Mouse (Mus musculus): Measurements from ENCODE around the gene Nsd1. TPM values are rescaled to one million over a fixed set of nuclear protein-coding genes. Genes with fewer than 3 reads are reported as not detected.
"Not testable (repeated sequence)": the region's sequence is repeated elsewhere in the genome, so short reads cannot be mapped to it uniquely, and the experiment has no call there.

Nsd1 gene
- total RNA-seq (2021), result 10 to 100 TPM; 57.8 to 62.0 TPM

DNA sequence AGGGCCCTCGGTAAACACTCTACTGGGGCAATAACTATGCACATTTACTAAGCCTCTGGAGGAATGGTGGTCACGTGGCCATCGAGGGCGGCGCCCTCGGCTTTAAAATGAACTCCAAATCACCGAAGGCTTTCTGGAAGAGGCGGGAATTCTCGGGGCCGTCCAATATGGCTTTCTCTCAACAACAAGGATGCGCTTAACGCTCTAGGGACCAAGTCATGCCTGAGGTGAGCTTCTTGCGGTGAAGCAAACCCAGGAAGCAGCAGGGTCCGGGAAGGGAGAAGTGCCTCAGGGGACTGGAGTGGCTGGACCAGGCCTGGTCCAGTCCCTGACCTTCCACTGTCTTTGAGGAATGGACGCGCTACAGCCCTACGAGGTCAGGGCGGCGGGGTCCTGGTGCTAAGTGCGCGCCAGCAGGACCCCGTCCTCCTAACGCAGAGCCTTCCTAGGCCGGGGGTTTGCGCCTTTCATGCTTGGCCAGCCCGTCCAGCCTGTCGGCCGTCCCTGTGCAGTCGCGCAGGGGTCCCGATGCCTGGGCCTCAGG lies at the start of gene Nsd1:
Nsd1 (plus strand) TSS at position 134 of the 544 bp plus-strand sequence.
- peak in 1 of 2 experiments; percentile 20 for DNase-seq
- intact Hi-C loops (cut with DNase I), result loop anchor here (2.0 kb wide), 1 partner anchor 19 kb away; no protein-coding TSS in a partner anchor

DNA sequence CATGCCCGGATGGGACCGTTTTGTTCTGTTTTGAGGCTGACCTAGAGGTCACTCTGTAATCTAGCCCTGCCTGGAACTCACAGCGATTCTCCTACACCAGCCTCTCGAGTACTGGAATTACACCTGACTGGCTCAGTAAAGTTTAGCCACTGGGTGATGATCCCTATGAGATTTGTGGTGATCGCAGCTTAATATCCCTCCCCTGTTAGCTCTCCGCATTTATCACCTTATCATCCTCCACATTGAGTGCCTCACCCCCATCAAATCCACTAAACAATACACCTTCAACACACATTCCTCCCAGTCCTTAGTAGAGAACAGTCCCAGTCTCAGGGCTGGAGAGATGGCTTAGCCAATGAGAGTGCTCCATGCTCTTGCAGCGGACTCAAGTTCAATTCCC lies 47.2 kb upstream of the Nsd1 start:
- DNase-seq, result no peak
- intact Hi-C loops (cut with DNase I), result no loop called here

DNA sequence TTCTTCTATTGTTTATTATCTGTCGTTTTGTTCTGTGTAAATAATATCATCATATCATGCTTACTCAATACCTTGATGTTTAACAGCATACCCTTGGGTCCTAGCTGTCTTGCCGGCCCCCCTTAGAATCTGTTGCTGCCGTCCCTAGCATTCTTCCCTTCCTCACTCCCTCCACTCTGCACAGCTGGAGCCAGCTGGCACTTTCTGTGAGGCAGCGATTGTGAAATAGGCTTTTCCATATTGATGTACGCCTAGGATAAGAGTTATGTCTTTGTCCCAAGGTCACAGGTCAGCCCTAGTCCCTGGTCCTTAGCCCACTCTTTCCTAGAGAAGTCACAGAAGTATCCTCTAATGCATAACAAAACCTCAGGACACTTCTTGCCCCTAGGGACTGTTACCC lies 46.0 kb upstream of the Nsd1 start:
- peak in 1 of 2 experiments; percentile 15 for DNase-seq
- intact Hi-C loops (cut with DNase I), result no loop called here

GRCm38 (mm10) chr13:55165831-55166339 lies 43.7 kb upstream of the Nsd1 start:
- intact Hi-C loops (cut with DNase I), result no loop called here
- no peak for DNase-seq

DNA sequence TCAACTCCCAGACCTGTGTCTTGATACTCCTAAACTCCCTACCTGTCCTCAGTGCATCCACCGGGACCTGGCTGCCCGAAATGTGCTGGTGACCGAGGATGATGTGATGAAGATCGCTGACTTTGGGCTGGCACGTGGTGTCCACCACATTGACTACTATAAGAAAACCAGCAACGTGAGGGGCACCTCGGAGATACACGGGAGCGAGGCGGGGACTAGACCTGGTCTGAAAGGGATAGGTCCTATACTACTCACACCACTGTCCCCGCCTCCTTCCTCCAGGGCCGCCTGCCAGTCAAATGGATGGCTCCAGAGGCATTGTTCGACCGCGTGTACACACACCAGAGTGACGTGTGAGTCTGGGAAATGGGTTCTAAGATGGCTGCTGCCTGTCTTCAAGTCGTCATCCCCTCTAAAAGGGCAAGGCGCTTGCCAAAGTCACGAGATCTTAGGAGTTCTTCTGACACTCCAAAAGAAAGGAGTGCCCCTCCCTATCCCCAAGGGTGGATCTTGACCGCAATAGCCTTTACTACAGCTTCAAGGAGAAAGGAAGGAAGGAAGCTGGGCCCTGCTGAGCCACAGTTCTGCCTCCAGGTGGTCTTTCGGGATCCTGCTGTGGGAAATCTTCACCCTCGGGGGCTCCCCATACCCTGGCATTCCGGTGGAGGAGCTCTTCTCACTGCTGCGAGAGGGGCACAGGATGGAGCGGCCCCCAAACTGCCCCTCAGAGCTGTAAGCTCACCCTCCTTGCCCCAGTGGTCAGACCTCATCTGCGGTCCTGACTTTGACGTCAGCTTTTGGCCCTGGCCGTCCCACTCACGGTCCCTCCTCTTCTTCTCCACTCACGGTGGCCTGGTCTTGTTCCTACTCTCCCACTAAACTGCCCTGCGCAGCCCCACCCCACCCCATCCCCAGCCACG lies 42.5 kb upstream of the Nsd1 start:
- intact Hi-C loops (cut with DNase I), result no loop called here
- no peak for DNase-seq

GRCm38 (mm10) chr13:55167798-55168197 lies 41.8 kb upstream of the Nsd1 start:
- no peak for DNase-seq
- intact Hi-C loops (cut with DNase I), result no loop called here

DNA sequence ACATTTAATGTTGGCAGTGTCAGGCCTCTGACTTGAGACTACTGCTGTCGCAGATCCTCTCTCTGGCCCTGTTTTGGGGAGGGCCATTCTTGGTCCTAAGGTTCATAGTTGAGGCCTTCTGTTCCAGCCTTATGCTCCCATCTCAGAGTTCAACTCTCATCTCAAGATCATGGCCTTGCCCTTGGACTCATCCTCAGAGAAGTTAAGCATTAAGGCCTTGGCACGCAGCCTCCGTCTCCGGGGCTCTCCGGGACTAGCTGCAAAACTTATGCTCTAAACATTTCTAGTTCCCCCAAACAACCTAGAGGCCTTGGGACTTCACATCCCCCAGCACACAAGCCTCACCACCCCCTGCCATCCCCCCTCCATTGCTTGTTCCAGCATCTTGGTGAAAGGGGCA lies 41.3 kb upstream of the Nsd1 start:
- intact Hi-C loops (cut with DNase I), result no loop called here
- DNase-seq, result no peak

GRCm38 (mm10) chr13:55168958-55169369 lies 40.6 kb upstream of the Nsd1 start:
- intact Hi-C loops (cut with DNase I), result no loop called here

DNA sequence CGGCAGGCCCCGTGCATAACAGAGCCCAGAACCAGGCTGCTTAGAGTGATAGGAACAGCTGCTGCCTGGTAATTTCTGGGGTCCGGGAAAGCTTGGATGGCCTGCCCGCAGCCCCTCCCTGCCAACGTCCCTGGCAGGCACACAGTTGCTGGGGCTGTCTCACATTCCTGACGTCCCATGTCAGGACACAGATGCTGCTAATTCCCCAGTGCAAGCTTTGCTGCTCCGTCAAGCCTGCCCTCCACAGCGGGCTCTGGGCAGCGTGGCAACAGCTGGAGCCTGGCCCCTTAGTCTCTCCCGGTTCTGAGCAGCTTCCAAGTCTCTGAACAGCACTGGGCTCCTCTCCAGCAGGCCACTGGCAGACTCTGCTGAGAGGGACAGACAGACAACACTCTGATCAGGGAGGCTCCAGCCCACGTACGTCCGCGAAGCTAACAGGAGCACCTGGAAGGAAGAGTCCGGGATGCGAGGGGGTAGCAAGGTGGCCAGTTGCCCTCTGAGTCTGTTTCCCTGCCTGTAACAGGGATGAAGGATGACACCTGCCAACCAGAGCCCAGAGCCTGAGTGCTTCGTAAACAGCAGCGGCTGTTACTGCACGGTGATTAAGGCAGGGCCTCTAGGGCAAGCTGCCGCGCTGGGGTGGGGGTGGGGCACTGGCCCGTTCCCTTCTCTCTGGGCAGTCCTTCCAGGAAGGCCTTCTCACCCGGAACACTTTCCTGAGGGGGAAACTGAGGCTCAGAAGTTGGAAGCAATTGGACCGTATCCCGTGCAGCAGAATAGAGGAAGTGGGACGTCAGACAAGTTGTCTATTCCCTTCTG lies 37.9 kb upstream of the Nsd1 start:
- DNase-seq, result peak; percentile 65 to 73
- intact Hi-C loops (cut with DNase I), result no loop called here

More at GRCm38 (mm10) chr13:55168958-55169369, 40.6 kb upstream of the Nsd1 start:
- peak; percentile 57 to 62 for DNase-seq

DNA sequence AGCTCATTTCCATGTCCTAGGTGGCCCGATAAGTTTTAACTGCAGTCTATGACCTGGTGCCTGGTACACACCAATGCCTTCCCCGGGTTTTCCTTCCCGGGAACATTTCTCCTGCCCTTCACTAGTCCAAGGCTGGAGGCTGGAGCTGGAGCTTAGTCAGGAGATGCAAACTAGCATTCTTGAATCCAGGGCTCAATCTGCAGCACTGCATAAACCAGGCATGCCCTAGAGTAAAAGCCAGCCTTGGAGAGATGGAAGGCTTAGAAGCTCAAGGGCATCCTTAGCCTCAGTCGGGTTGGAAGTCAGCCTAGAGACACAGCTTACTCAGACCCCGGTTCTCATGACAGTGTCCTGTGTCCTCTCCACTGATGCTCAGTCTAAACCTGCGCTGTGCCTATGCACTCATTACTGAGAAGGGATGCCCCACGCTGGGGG lies 37.2 kb upstream of the Nsd1 start:
- intact Hi-C loops (cut with DNase I), result no loop called here

DNA sequence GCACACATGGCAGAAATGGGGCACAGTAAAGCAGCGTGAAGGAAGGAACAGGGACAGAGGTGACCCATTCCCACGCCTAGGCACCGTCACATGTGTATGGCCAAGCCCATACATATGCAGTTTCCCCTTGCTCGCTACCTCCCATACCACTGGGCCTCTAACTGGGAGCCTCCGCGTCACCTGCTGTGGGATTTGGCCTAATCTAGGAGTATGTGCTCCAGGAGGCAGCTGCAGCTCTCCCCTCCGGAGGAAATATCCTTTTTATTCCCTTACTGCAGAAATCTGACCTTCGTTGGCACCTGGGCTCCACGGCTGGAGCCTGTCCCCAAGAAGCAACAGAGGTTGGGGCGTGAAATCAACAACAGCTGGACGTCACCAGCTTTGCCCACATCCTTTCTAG lies 35.2 kb upstream of the Nsd1 start:
- intact Hi-C loops (cut with DNase I), result no loop called here
- DNase-seq, result no peak

More for the DNA sequence above, 37.2 kb upstream of the Nsd1 start:
- no peak for DNase-seq

DNA sequence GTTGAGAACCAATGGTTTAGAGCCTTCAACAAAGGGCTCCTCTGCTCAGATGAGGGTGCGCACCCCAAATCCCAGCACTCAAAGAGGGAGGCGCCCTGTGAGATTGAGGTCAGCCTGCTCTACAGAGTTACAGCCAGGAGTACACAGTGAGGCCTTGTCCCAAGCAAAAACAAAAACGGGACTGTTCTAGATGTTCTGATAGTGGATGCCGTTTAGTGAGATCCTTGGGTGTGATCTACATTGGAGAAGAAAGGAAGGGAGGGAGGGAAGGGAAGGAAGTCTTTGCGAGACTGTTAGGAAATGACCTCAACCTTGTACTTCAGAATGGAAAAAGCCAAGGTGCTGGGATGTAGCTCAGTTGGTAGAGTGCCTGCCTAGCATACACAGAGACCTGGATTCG lies 33.3 kb upstream of the Nsd1 start:
- intact Hi-C loops (cut with DNase I), result no loop called here

GRCm38 (mm10) chr13:55177903-55178496 lies 31.6 kb upstream of the Nsd1 start:
- intact Hi-C loops (cut with DNase I), result loop anchor here (1.0 to 2.0 kb wide), 3 partner anchors 43 to 379 kb away; partner anchors contain the start of gene Zfp346
- peak in 1 of 2 experiments; percentile 31 for DNase-seq

More for the DNA sequence above, 33.3 kb upstream of the Nsd1 start:
- DNase-seq, result no peak

DNA sequence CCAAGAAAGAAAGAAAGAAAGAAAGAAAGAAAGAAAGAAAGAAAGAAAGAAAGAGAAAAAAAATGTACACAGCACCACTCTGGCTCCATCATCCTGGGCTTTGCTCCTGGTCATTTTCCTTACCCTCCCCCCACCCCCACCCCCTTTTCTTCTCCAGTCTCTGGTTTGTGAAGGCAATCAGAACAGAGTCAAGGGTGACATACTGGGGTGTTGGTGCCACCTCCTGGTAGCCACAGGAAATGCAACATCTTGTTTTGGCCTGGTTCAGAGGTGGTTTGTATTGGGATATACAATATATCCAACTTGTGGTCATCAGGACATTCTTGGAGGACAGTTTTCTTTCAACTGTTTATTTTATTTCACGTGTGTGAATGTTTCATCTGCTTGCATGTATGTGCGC lies 31.0 kb upstream of the Nsd1 start:
- intact Hi-C loops (cut with DNase I), result loop anchor here (1.0 to 2.0 kb wide), 2 partner anchors 43 to 74 kb away; partner anchors contain the start of gene Zfp346
- peak; percentile 78 to 81 for DNase-seq

- intact Hi-C loops (cut with DNase I), result loop anchor here (2.0 kb wide), 1 partner anchor 75 kb away; the partner anchor contains the start of gene Zfp346
- DNase-seq, result no peak
Observed at GRCm38 (mm10) chr13:55179591-55179990, 30.0 kb upstream of the Nsd1 start.

DNA sequence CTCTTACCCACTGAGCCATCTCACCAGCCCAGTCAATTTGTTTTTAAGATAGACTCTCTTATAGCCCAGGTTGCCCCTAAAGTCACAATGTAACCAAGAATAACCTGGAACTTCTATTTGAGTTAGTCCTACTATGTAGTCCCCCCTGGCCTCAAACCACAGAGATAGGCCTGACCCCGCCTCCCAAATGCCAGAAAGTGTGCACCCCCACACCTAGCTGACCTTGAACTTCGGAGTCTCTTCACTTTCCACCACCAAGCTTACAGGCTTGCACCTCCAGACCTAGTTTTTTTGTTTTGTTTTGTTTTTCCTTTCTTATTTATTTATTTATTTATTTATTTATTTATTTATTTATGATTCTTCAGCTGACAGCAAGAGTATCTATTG lies 27.8 kb upstream of the Nsd1 start:
- no peak for DNase-seq
- intact Hi-C loops (cut with DNase I), result loop anchor here (2.0 to 5.0 kb wide), 2 partner anchors 49 to 106 kb away; no protein-coding TSS in a partner anchor

DNA sequence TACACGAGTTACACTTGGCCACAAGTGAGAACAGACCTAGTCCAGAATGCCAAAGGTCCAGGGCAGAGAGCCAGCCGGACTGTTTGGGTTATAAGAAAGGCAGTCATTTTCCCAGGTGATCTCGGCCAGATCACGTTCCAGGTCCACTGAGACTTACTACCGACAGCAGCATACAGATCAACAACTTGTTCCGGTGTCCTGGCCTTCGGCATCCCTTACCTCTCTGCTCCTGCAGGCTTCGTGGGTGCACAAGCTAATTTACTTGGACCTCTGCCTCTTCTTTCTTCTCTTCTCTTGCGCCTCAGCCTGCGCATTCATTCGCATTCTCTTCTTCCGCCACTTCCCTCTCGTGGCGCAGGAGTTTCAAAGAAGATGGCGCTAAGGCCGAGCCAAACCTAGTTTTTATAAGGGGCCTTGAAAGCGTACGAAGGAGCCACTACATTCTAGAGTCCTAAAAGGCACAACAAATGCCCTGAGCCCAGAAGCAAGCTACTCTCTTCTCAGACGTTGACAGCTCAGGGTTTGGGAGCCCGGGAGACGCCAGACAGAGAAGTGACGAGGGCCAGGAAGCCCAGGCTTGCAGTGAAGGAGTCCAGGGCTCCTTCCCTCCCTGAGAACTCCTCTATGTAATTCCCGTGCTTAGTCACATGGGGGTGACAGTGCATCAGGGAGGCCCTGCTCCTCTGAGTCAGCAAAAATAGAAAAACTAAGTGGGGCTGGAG lies 27.2 kb upstream of the Nsd1 start:
- intact Hi-C loops (cut with DNase I), result loop anchor here (2.0 to 5.0 kb wide), 2 partner anchors 48 to 105 kb away; no protein-coding TSS in a partner anchor
- peak; percentile 71 to 86 for DNase-seq

DNA sequence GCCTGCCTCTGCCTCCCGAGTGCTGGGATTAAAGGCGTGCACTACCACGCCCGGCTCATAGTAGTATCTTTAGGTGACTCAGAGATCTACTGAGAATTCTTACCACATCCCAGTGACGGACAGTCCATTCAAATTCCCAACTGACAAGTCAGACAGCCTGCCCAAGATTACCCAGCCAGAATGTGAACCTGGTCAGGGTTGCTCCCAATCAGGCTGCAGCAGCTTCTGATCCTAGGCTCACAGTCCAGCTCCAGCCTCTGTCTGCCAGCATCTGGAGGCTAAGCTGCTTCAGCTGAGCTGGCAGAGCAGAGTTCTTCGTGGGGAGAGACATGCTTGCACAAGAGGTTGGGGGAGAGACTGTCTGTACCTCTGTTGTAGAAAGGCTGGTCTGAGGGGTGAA lies 26.2 kb upstream of the Nsd1 start:
- intact Hi-C loops (cut with DNase I), result loop anchor here (2.0 to 5.0 kb wide), 2 partner anchors 47 to 104 kb away; no protein-coding TSS in a partner anchor
- no peak for DNase-seq

DNA sequence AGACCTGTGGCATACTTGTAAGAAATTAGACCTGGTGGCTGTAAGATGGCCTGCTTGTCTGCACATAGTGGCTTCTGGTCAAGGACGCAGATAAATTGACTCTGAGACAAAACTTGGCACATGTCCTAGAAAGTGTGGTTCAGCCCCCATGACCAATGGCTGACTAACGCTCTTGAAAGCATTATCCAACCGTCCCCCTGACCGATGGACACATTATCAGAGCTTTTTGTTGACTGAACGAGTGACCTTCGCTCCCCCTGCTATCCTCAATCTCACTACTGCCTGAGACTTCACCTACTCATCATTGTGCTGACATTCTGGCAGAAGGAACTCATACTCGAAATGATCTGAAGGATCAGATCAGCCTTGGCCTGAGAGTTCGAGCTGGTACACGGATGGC lies 22.5 kb upstream of the Nsd1 start:
- intact Hi-C loops (cut with DNase I), result not testable (repeated sequence)

More for the DNA sequence above, 22.5 kb upstream of the Nsd1 start:
- not testable (repeated sequence) for DNase-seq
